Mouse (Mus musculus) naive thymus-derived CD4-positive, alpha-beta T cell, adult 2 months (primary cell): ENCODE measurements around the gene Ucn3.

Source experiments
- DNase-seq: peaks from one replicate; pipeline ENCODE4 v3.0.0-alpha.2; 2011; ENCODE audit warnings: low read depth

Gene Ucn3

GRCm38 (mm10) chr13:3892601-3893000 is 52.5 kb downstream of the Ucn3 start:
- DNase-seq = peak; percentile 48

GRCm38 (mm10) chr13:3891479-3892087 is 53.6 kb downstream of the Ucn3 start:
- no peak for DNase-seq
